Mouse (Mus musculus) spleen, postnatal 14 days (tissue): ENCODE data around the gene Olfr57.
"Not testable (repeated sequence)": the region's sequence is repeated elsewhere in the genome, so short reads cannot be mapped to it uniquely, and the experiment has no call there.

Source experiments
- DNase-seq, 2 experiments: peaks; one replicate each; pipeline ENCODE4 v3.0.0; 2021 to 2022; ENCODE audit warnings: low spot score in 2 of 2

The Olfr57 gene

DNA sequence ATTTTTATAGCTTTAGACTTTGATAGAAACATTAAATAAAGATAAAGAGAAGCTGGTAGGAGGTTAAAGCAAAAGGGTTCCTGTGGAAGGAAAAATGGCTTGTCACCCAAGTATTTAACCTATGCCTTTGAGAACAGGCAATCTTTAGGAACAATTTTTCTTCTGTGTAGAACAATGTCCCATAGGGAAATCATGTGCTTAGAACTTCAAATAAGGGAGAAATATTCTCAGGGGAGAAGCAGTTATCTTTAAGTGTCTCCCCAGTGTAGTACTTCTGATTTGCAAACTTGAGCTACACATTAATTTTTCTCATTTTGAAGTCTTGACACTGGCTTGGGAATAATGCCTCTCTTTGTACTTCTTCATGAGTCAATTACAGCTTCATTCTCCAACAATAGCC, at the start of gene Olfr57:
TSS of gene Olfr57 (plus strand) at position 301 of the 400 bp plus-strand sequence.
- DNase-seq = no peak

DNA sequence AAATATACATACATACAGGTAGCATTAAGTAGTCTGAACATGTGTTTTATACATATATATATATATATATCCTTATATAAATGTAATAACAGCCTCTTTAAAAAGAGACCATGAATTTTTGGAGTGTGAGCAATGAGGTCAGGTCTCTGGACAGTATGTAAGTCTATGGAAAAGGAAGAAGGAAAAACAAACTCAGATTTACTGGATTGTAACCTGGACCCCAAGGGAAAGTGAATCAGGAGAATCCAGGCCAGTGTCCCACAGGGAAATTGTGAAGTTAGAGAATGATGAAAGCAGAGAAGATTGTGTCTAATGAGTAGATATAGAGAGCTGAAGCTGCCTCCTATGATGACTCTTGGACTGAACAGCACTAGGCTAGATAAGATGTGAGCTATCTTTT, 47.8 kb upstream of the Olfr57 start, which contains the start of gene Olfr1352:
TSS of gene Olfr1352 (plus strand) at position 301 of the 400 bp plus-strand sequence.
- DNase-seq = no peak

DNA sequence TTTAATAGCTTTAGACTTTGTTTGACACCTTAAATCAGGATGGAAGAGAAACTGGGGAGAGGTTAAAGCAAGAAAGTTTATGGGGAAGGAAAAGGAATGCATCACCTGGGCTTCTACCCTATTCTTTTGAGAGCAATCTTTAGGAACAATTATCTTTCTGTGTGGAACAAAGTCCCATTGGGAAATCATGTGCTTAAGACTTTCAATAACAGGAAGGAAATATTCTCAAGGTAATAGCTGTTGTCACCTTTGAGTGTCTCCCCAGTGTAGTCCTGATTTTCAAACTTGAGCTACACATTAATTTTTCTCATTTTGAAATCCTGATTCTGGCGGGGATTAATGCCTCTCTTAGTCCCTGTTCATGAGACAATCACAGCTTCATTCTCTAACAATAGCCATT, 16.4 kb upstream of the Olfr57 start, which contains the start of gene Olfr1351:
TSS of gene Olfr1351 (plus strand) at position 301 of the 400 bp plus-strand sequence.
- no peak for DNase-seq

DNA sequence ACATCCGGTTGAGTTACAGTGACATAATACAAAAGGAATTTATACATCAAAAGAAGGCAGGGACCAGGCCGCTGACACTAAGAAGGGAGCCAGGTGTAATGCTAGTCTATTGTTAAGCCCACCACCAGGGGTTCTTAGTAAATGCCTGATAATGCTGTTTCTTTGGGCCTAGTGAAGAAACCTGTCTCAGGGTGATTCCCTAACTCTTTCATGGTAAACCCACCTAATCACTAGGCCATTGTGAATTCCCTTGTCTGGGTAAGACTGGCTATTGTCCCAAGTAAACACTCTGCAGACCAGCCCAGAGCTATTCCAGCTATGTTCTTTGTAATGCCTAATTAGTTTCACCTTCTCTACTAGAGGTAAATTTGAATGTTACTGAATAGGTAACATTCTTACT, 13.9 kb downstream of the Olfr57 start:
- not testable (repeated sequence) for DNase-seq

DNA sequence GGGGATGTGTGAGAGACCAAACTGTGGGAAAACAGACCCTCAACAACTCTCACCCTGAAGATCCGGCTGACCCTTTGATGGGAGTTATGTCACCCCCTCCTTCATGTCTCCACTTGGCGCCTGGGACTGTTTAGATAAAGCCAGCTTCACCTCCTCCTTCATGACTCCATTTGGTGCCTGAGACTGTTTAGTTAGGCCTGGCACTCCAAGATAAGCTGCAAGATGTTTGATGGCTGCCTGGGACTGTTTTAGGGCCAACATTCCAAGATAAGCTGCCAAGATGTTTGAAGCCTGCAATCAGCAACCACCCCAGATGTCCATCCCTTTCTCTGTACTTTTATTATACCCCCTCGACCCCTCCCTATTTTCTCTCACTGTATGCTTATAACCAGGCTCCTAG, 28.8 kb downstream of the Olfr57 start:
- not testable (repeated sequence) for DNase-seq
